Mouse (Mus musculus): ENCODE measurements at regions not wholly inside any gene's neighbourhood (a gene's known extent, or its start where the extent isn't known, plus 50 kb on each side); places are given as distances from the start of the nearest gene placed in this dataset.

- DNase-seq (ENCODE audit: low spot score) = no peak
Observed at GRCm38 (mm10) chr9:43930037-43930404, 113.2 kb upstream of the Thy1 start.

GRCm38 (mm10) chr9:43930476-43930875 is 112.7 kb upstream of the Thy1 start:
- no peak for DNase-seq (ENCODE audit: low spot score)

GRCm38 (mm10) chr9:43934012-43934690 is 109.0 kb upstream of the Thy1 start:
- DNase-seq (ENCODE audit: low spot score) = no peak

GRCm38 (mm10) chr9:43934691-43935064 is 108.5 kb upstream of the Thy1 start:
- no peak for DNase-seq (ENCODE audit: low spot score)

- DNase-seq (ENCODE audit: low spot score) = no peak
Observed at GRCm38 (mm10) chr9:43939336-43939735, 103.8 kb upstream of the Thy1 start.

GRCm38 (mm10) chr9:43942147-43942546 is 101.0 kb upstream of the Thy1 start:
- no peak for DNase-seq (ENCODE audit: low spot score)

GRCm38 (mm10) chr9:43943522-43943921 is 99.7 kb upstream of the Thy1 start:
- no peak for DNase-seq (ENCODE audit: low spot score)

GRCm38 (mm10) chr9:43944816-43945741 is 98.1 kb upstream of the Thy1 start:
- DNase-seq (ENCODE audit: low spot score) = no peak

GRCm38 (mm10) chr9:43945997-43946649 is 97.1 kb upstream of the Thy1 start:
- DNase-seq (ENCODE audit: low spot score) = no peak

GRCm38 (mm10) chr9:43947089-43947488 is 96.1 kb upstream of the Thy1 start:
- no peak for DNase-seq (ENCODE audit: low spot score)

- DNase-seq (ENCODE audit: low spot score) = no peak
Observed at GRCm38 (mm10) chr9:43947490-43948150, 95.6 kb upstream of the Thy1 start.

- no peak for DNase-seq (ENCODE audit: low spot score)
Observed at GRCm38 (mm10) chr9:43953128-43953527, 90.1 kb upstream of the Thy1 start.

- no peak for DNase-seq (ENCODE audit: low spot score)
Observed at GRCm38 (mm10) chr9:43959541-43959940, 83.6 kb upstream of the Thy1 start.

- no peak for DNase-seq (ENCODE audit: low spot score)
Observed at GRCm38 (mm10) chr9:43961431-43961830, 81.8 kb upstream of the Thy1 start.

- no peak for DNase-seq (ENCODE audit: low spot score)
Observed at GRCm38 (mm10) chr9:43965171-43965570, 78.0 kb upstream of the Thy1 start.

GRCm38 (mm10) chr9:43965811-43966210 is 77.4 kb upstream of the Thy1 start:
- DNase-seq (ENCODE audit: low spot score) = no peak

- DNase-seq (ENCODE audit: low spot score) = no peak
Observed at GRCm38 (mm10) chr9:43970043-43970795, 73.0 kb upstream of the Thy1 start.

- DNase-seq (ENCODE audit: low spot score) = no peak
Observed at GRCm38 (mm10) chr9:43970858-43971257, 72.3 kb upstream of the Thy1 start.

- no peak for DNase-seq (ENCODE audit: low spot score)
Observed at GRCm38 (mm10) chr9:43972290-43972689, 70.9 kb upstream of the Thy1 start.

- DNase-seq (ENCODE audit: low spot score) = no peak
Observed at GRCm38 (mm10) chr9:43975405-43975804, 67.8 kb upstream of the Thy1 start.

- DNase-seq (ENCODE audit: low spot score) = no peak
Observed at GRCm38 (mm10) chr9:43976366-43976765, 66.8 kb upstream of the Thy1 start.

- no peak for DNase-seq (ENCODE audit: low spot score)
Observed at GRCm38 (mm10) chr9:43977773-43978172, 65.4 kb upstream of the Thy1 start.
